Mouse (Mus musculus): ENCODE results near the gene Pgm2. TPM values are rescaled to one million over a fixed set of nuclear protein-coding genes. Genes with fewer than 3 reads are reported as not detected.
A peak's percentile ranks its signal among the peaks of the same experiment; 100 is the strongest.

The Pgm2 gene
- polyA plus RNA-seq, 1 experiment from 2014 or later: 22.8 TPM

GRCm38 (mm10) chr5:64160705-64161391, 68.1 kb downstream of the Pgm2 start:
- Histone ChIP-seq H3K27me3 (ENCODE audit: control insufficient read depth, insufficient read depth, low read length) (peaks cover 27% of the 10 kb centered on the region), H3K9me3 (ENCODE audit: control insufficient read depth, low read length) (no peaks in the 10 kb centered on the region), H3K4me2 (peak overlapping the region; percentile 100), H3K4me1 (ENCODE audit: control insufficient read depth, insufficient read depth, low read length) (no peaks in the 10 kb centered on the region; the same call in 1 of the 2 replicates), H3K27ac (ENCODE audit: low read depth, low read length) (no peak overlapping the region), H3K36me3 (ENCODE audit: control insufficient read depth, insufficient read depth, low read length) (no peaks in the 10 kb centered on the region), H3K4me3 (ENCODE audit: low read depth, low read length) (peak overlapping the region; percentile 62), H3K9ac (ENCODE audit: low read length) (peak overlapping the region; percentile 67; the same call in 1 of the 2 replicates)
- DNase-seq (ENCODE audit: low spot score, missing footprints): peak; percentile 88
- WGBS: 1% methylated on average over 21 of the region's 23 CpGs
- no peak; the same call in 1 of the 2 replicates for ATAC-seq (ENCODE audit: low FRiP score)

- no peak overlapping the region for H3K9ac ChIP-seq (ENCODE audit: low read length)
- H3K27me3 ChIP-seq (ENCODE audit: control insufficient read depth, insufficient read depth, low read length): peaks cover 27% of the 10 kb centered on the region
- no peak overlapping the region for H3K4me3 ChIP-seq (ENCODE audit: low read depth, low read length)
- no peak overlapping the region for H3K27ac ChIP-seq (ENCODE audit: low read depth, low read length)
- H3K36me3 ChIP-seq (ENCODE audit: control insufficient read depth, insufficient read depth, low read length): no peaks in the 10 kb centered on the region
- no peaks in the 10 kb centered on the region; the same call in 1 of the 2 replicates for H3K4me1 ChIP-seq (ENCODE audit: control insufficient read depth, insufficient read depth, low read length)
- peak; percentile 72 for DNase-seq (ENCODE audit: low spot score, missing footprints)
- H3K9me3 ChIP-seq (ENCODE audit: control insufficient read depth, low read length): no peaks in the 10 kb centered on the region
- no peak overlapping the region for H3K4me2 ChIP-seq
- ATAC-seq (ENCODE audit: low FRiP score): no peak
- WGBS: 86% methylated on average over 3 of the region's 3 CpGs
Observed at GRCm38 (mm10) chr5:64161917-64162316, 69.2 kb downstream of the Pgm2 start.

- DNase-seq (ENCODE audit: low spot score, missing footprints) (peak; percentile 75), ATAC-seq (ENCODE audit: low FRiP score) (no peak)
- Histone ChIP-seq H3K27me3 (ENCODE audit: control insufficient read depth, insufficient read depth, low read length) (peaks cover 27% of the 10 kb centered on the region), H3K36me3 (ENCODE audit: control insufficient read depth, insufficient read depth, low read length) (no peaks in the 10 kb centered on the region), H3K4me3 (ENCODE audit: low read depth, low read length) (no peak overlapping the region), H3K27ac (ENCODE audit: low read depth, low read length) (no peak overlapping the region), H3K9me3 (ENCODE audit: control insufficient read depth, low read length) (no peaks in the 10 kb centered on the region), H3K9ac (ENCODE audit: low read length) (no peak overlapping the region), H3K4me1 (ENCODE audit: control insufficient read depth, insufficient read depth, low read length) (no peaks in the 10 kb centered on the region; the same call in 1 of the 2 replicates), H3K4me2 (no peak overlapping the region)
- 89% methylated on average over 5 of the region's 5 CpGs for WGBS
Observed at GRCm38 (mm10) chr5:64162582-64162981, 69.8 kb downstream of the Pgm2 start.

GRCm38 (mm10) chr5:64164414-64164813, 71.7 kb downstream of the Pgm2 start:
- H3K4me1 ChIP-seq (ENCODE audit: control insufficient read depth, insufficient read depth, low read length): no peaks in the 10 kb centered on the region; the same call in 1 of the 2 replicates
- H3K27me3 ChIP-seq (ENCODE audit: control insufficient read depth, insufficient read depth, low read length): peaks cover 14% of the 10 kb centered on the region
- WGBS: 87% methylated on average over 3 of the region's 3 CpGs
- no peaks in the 10 kb centered on the region for H3K36me3 ChIP-seq (ENCODE audit: control insufficient read depth, insufficient read depth, low read length)
- no peak overlapping the region for H3K4me2 ChIP-seq
- H3K4me3 ChIP-seq (ENCODE audit: low read depth, low read length): no peak overlapping the region
- H3K9ac ChIP-seq (ENCODE audit: low read length): no peak overlapping the region
- DNase-seq (ENCODE audit: low spot score, missing footprints) (peak; percentile 45), ATAC-seq (ENCODE audit: low FRiP score) (no peak)
- H3K27ac ChIP-seq (ENCODE audit: low read depth, low read length): no peak overlapping the region
- H3K9me3 ChIP-seq (ENCODE audit: control insufficient read depth, low read length): no peaks in the 10 kb centered on the region

GRCm38 (mm10) chr5:64165826-64166225, 73.1 kb downstream of the Pgm2 start:
- DNase-seq (ENCODE audit: low spot score, missing footprints) (no peak), ATAC-seq (ENCODE audit: low FRiP score) (no peak)
- Histone ChIP-seq H3K4me2 (no peak overlapping the region), H3K27me3 (ENCODE audit: control insufficient read depth, insufficient read depth, low read length) (peaks cover 9% of the 10 kb centered on the region; the same call in 1 of the 2 replicates), H3K27ac (ENCODE audit: low read depth, low read length) (no peak overlapping the region), H3K4me3 (ENCODE audit: low read depth, low read length) (no peak overlapping the region), H3K9ac (ENCODE audit: low read length) (no peak overlapping the region), H3K36me3 (ENCODE audit: control insufficient read depth, insufficient read depth, low read length) (no peaks in the 10 kb centered on the region), H3K4me1 (ENCODE audit: control insufficient read depth, insufficient read depth, low read length) (no peaks in the 10 kb centered on the region), H3K9me3 (ENCODE audit: control insufficient read depth, low read length) (no peaks in the 10 kb centered on the region)
- 66% methylated on average over 2 of the region's 2 CpGs for WGBS

- no peaks in the 10 kb centered on the region for H3K4me1 ChIP-seq (ENCODE audit: control insufficient read depth, insufficient read depth, low read length)
- no peak for DNase-seq (ENCODE audit: low spot score, missing footprints)
- ATAC-seq (ENCODE audit: low FRiP score): no peak
- no peak overlapping the region for H3K4me3 ChIP-seq (ENCODE audit: low read depth, low read length)
- H3K36me3 ChIP-seq (ENCODE audit: control insufficient read depth, insufficient read depth, low read length): no peaks in the 10 kb centered on the region
- H3K27ac ChIP-seq (ENCODE audit: low read depth, low read length): no peak overlapping the region
- H3K27me3 ChIP-seq (ENCODE audit: control insufficient read depth, insufficient read depth, low read length): no peaks in the 10 kb centered on the region
- H3K4me2 ChIP-seq: no peak overlapping the region
- no peak overlapping the region for H3K9ac ChIP-seq (ENCODE audit: low read length)
- no peaks in the 10 kb centered on the region for H3K9me3 ChIP-seq (ENCODE audit: control insufficient read depth, low read length)
- WGBS: 91% methylated on average over 10 of the region's 10 CpGs
Observed at GRCm38 (mm10) chr5:64168990-64169540, 76.3 kb downstream of the Pgm2 start.

GRCm38 (mm10) chr5:64172884-64173283, 80.1 kb downstream of the Pgm2 start:
- Histone ChIP-seq H3K4me2 (no peak overlapping the region), H3K9me3 (ENCODE audit: control insufficient read depth, low read length) (no peaks in the 10 kb centered on the region), H3K4me1 (ENCODE audit: control insufficient read depth, insufficient read depth, low read length) (no peaks in the 10 kb centered on the region), H3K4me3 (ENCODE audit: low read depth, low read length) (no peak overlapping the region), H3K36me3 (ENCODE audit: control insufficient read depth, insufficient read depth, low read length) (no peaks in the 10 kb centered on the region), H3K27ac (ENCODE audit: low read depth, low read length) (no peak overlapping the region), H3K27me3 (ENCODE audit: control insufficient read depth, insufficient read depth, low read length) (no peaks in the 10 kb centered on the region), H3K9ac (ENCODE audit: low read length) (no peak overlapping the region)
- ATAC-seq (ENCODE audit: low FRiP score): no peak
- 81% methylated on average over 3 of the region's 3 CpGs for WGBS
- DNase-seq (ENCODE audit: low spot score, missing footprints): peak; percentile 47

GRCm38 (mm10) chr5:64173302-64173701, 80.6 kb downstream of the Pgm2 start:
- no peak overlapping the region for H3K9ac ChIP-seq (ENCODE audit: low read length)
- H3K4me2 ChIP-seq: no peak overlapping the region
- DNase-seq (ENCODE audit: low spot score, missing footprints) (peak; percentile 56), ATAC-seq (ENCODE audit: low FRiP score) (no peak)
- H3K27me3 ChIP-seq (ENCODE audit: control insufficient read depth, insufficient read depth, low read length): no peaks in the 10 kb centered on the region
- no peak overlapping the region for H3K27ac ChIP-seq (ENCODE audit: low read depth, low read length)
- H3K4me3 ChIP-seq (ENCODE audit: low read depth, low read length): no peak overlapping the region
- no peaks in the 10 kb centered on the region for H3K4me1 ChIP-seq (ENCODE audit: control insufficient read depth, insufficient read depth, low read length)
- H3K9me3 ChIP-seq (ENCODE audit: control insufficient read depth, low read length): no peaks in the 10 kb centered on the region
- no peaks in the 10 kb centered on the region for H3K36me3 ChIP-seq (ENCODE audit: control insufficient read depth, insufficient read depth, low read length)
- 78% methylated on average over 16 of the region's 16 CpGs for WGBS

GRCm38 (mm10) chr5:64174429-64174935, 81.7 kb downstream of the Pgm2 start:
- DNase-seq (ENCODE audit: low spot score, missing footprints) (no peak), ATAC-seq (ENCODE audit: low FRiP score) (no peak)
- no peaks in the 10 kb centered on the region for H3K27me3 ChIP-seq (ENCODE audit: control insufficient read depth, insufficient read depth, low read length)
- WGBS: 81% methylated on average over 5 of the region's 5 CpGs
- H3K27ac ChIP-seq (ENCODE audit: low read depth, low read length): no peak overlapping the region
- no peaks in the 10 kb centered on the region for H3K9me3 ChIP-seq (ENCODE audit: control insufficient read depth, low read length)
- H3K4me3 ChIP-seq (ENCODE audit: low read depth, low read length): no peak overlapping the region
- H3K9ac ChIP-seq (ENCODE audit: low read length): no peak overlapping the region
- H3K4me2 ChIP-seq: no peak overlapping the region
- no peaks in the 10 kb centered on the region for H3K36me3 ChIP-seq (ENCODE audit: control insufficient read depth, insufficient read depth, low read length)
- H3K4me1 ChIP-seq (ENCODE audit: control insufficient read depth, insufficient read depth, low read length): no peaks in the 10 kb centered on the region

All from midbrain, embryonic 11.5 days (tissue).